Mouse (Mus musculus): Measurements from ENCODE around the gene Iqch.
"Not testable (repeated sequence)": the region's sequence is repeated elsewhere in the genome, so short reads cannot be mapped to it uniquely, and the experiment has no call there.

The Iqch gene

GRCm38 (mm10) chr9:63561931-63562330 lies 40.4 kb downstream of the Iqch start:
- no peak for DNase-seq (ENCODE audit: low read depth, low spot score)
- Histone ChIP-seq H3K27me3 (ENCODE audit: control insufficient read depth, insufficient read depth, low read length, poor library complexity, severe bottlenecking) (no peaks in the 10 kb centered on the region), H3K36me3 (ENCODE audit: control insufficient read depth, insufficient read depth, low read length, poor library complexity, severe bottlenecking) (no peaks in the 10 kb centered on the region)

- no peak for DNase-seq (ENCODE audit: low read depth, low spot score)
- Histone ChIP-seq H3K36me3 (ENCODE audit: control insufficient read depth, insufficient read depth, low read length, poor library complexity, severe bottlenecking) (no peaks in the 10 kb centered on the region), H3K27me3 (ENCODE audit: control insufficient read depth, insufficient read depth, low read length, poor library complexity, severe bottlenecking) (no peaks in the 10 kb centered on the region)
Observed at GRCm38 (mm10) chr9:63556933-63557332, 45.4 kb downstream of the Iqch start.

GRCm38 (mm10) chr9:63556316-63556715 lies 46.0 kb downstream of the Iqch start:
- Histone ChIP-seq H3K36me3 (ENCODE audit: control insufficient read depth, insufficient read depth, low read length, poor library complexity, severe bottlenecking) (no peaks in the 10 kb centered on the region), H3K27me3 (ENCODE audit: control insufficient read depth, insufficient read depth, low read length, poor library complexity, severe bottlenecking) (no peaks in the 10 kb centered on the region)
- no peak for DNase-seq (ENCODE audit: low read depth, low spot score)

GRCm38 (mm10) chr9:63555460-63555990 lies 46.8 kb downstream of the Iqch start:
- no peak for DNase-seq (ENCODE audit: low read depth, low spot score)
- no peaks in the 10 kb centered on the region for H3K27me3 ChIP-seq (ENCODE audit: control insufficient read depth, insufficient read depth, low read length, poor library complexity, severe bottlenecking)
- no peaks in the 10 kb centered on the region for H3K36me3 ChIP-seq (ENCODE audit: control insufficient read depth, insufficient read depth, low read length, poor library complexity, severe bottlenecking)

GRCm38 (mm10) chr9:63553628-63554027 lies 48.7 kb downstream of the Iqch start:
- DNase-seq (ENCODE audit: low read depth, low spot score) = no peak
- Histone ChIP-seq H3K36me3 (ENCODE audit: control insufficient read depth, insufficient read depth, low read length, poor library complexity, severe bottlenecking) (no peaks in the 10 kb centered on the region), H3K27me3 (ENCODE audit: control insufficient read depth, insufficient read depth, low read length, poor library complexity, severe bottlenecking) (no peaks in the 10 kb centered on the region)

- not testable (repeated sequence) for DNase-seq (ENCODE audit: low read depth, low spot score); H3K36me3 ChIP-seq (ENCODE audit: control insufficient read depth, insufficient read depth, low read length, poor library complexity, severe bottlenecking); H3K27me3 ChIP-seq (ENCODE audit: control insufficient read depth, insufficient read depth, low read length, poor library complexity, severe bottlenecking)
Observed at GRCm38 (mm10) chr9:63550701-63551100, 51.6 kb downstream of the Iqch start.

GRCm38 (mm10) chr9:63548966-63549365 lies 53.3 kb downstream of the Iqch start:
- no peaks in the 10 kb centered on the region for H3K27me3 ChIP-seq (ENCODE audit: control insufficient read depth, insufficient read depth, low read length, poor library complexity, severe bottlenecking)
- no peak for DNase-seq (ENCODE audit: low read depth, low spot score)
- H3K36me3 ChIP-seq (ENCODE audit: control insufficient read depth, insufficient read depth, low read length, poor library complexity, severe bottlenecking) = no peaks in the 10 kb centered on the region

- DNase-seq (ENCODE audit: low read depth, low spot score) = no peak
- Histone ChIP-seq H3K27me3 (ENCODE audit: control insufficient read depth, insufficient read depth, low read length, poor library complexity, severe bottlenecking) (no peaks in the 10 kb centered on the region), H3K36me3 (ENCODE audit: control insufficient read depth, insufficient read depth, low read length, poor library complexity, severe bottlenecking) (no peaks in the 10 kb centered on the region)
Observed at GRCm38 (mm10) chr9:63541926-63542325, 60.4 kb downstream of the Iqch start.

GRCm38 (mm10) chr9:63541301-63541700 lies 61.0 kb downstream of the Iqch start:
- no peak for DNase-seq (ENCODE audit: low read depth, low spot score)
- H3K27me3 ChIP-seq (ENCODE audit: control insufficient read depth, insufficient read depth, low read length, poor library complexity, severe bottlenecking) = no peaks in the 10 kb centered on the region
- H3K36me3 ChIP-seq (ENCODE audit: control insufficient read depth, insufficient read depth, low read length, poor library complexity, severe bottlenecking) = no peaks in the 10 kb centered on the region

- no peaks in the 10 kb centered on the region for H3K27me3 ChIP-seq (ENCODE audit: control insufficient read depth, insufficient read depth, low read length, poor library complexity, severe bottlenecking)
- no peak for DNase-seq (ENCODE audit: low read depth, low spot score)
- H3K36me3 ChIP-seq (ENCODE audit: control insufficient read depth, insufficient read depth, low read length, poor library complexity, severe bottlenecking) = no peaks in the 10 kb centered on the region
Observed at GRCm38 (mm10) chr9:63537489-63537888, 64.8 kb downstream of the Iqch start.

- DNase-seq (ENCODE audit: low read depth, low spot score) = no peak
- H3K27me3 ChIP-seq (ENCODE audit: control insufficient read depth, insufficient read depth, low read length, poor library complexity, severe bottlenecking) = no peaks in the 10 kb centered on the region
- H3K36me3 ChIP-seq (ENCODE audit: control insufficient read depth, insufficient read depth, low read length, poor library complexity, severe bottlenecking) = no peaks in the 10 kb centered on the region
Observed at GRCm38 (mm10) chr9:63535042-63535441, 67.3 kb downstream of the Iqch start.

GRCm38 (mm10) chr9:63534371-63534780 lies 67.9 kb downstream of the Iqch start:
- Histone ChIP-seq H3K36me3 (ENCODE audit: control insufficient read depth, insufficient read depth, low read length, poor library complexity, severe bottlenecking) (no peaks in the 10 kb centered on the region), H3K27me3 (ENCODE audit: control insufficient read depth, insufficient read depth, low read length, poor library complexity, severe bottlenecking) (no peaks in the 10 kb centered on the region)
- DNase-seq (ENCODE audit: low read depth, low spot score) = no peak

GRCm38 (mm10) chr9:63532966-63533711 lies 69.2 kb downstream of the Iqch start:
- no peaks in the 10 kb centered on the region for H3K27me3 ChIP-seq (ENCODE audit: control insufficient read depth, insufficient read depth, low read length, poor library complexity, severe bottlenecking)

GRCm38 (mm10) chr9:63523937-63524253 lies 78.4 kb downstream of the Iqch start:
- H3K36me3 ChIP-seq (ENCODE audit: control insufficient read depth, insufficient read depth, low read length, poor library complexity, severe bottlenecking) = no peaks in the 10 kb centered on the region

More at GRCm38 (mm10) chr9:63532966-63533711, 69.2 kb downstream of the Iqch start:
- no peaks in the 10 kb centered on the region for H3K36me3 ChIP-seq (ENCODE audit: control insufficient read depth, insufficient read depth, low read length, poor library complexity, severe bottlenecking)
- DNase-seq (ENCODE audit: low read depth, low spot score) = no peak

GRCm38 (mm10) chr9:63523251-63523936 lies 78.9 kb downstream of the Iqch start:
- H3K27me3 ChIP-seq (ENCODE audit: control insufficient read depth, insufficient read depth, low read length, poor library complexity, severe bottlenecking) = no peaks in the 10 kb centered on the region
- no peaks in the 10 kb centered on the region for H3K36me3 ChIP-seq (ENCODE audit: control insufficient read depth, insufficient read depth, low read length, poor library complexity, severe bottlenecking)
- DNase-seq (ENCODE audit: low read depth, low spot score) = no peak

More at GRCm38 (mm10) chr9:63523937-63524253, 78.4 kb downstream of the Iqch start:
- H3K27me3 ChIP-seq (ENCODE audit: control insufficient read depth, insufficient read depth, low read length, poor library complexity, severe bottlenecking) = no peaks in the 10 kb centered on the region
- no peak for DNase-seq (ENCODE audit: low read depth, low spot score)
